Mouse (Mus musculus) heart, postnatal 0 days (tissue): Measurements from ENCODE around the gene Cited4.

ENCODE experiments used
- CTCF ChIP-seq: IDR thresholded peaks from 2 replicates; pipeline ENCODE4 v1.5.1; 2016; ENCODE audit warnings: antibody characterized with exemption, control low read depth, low read depth
- EP300 ChIP-seq: IDR thresholded peaks from 2 replicates; pipeline ENCODE4 v1.6.1; 2016; ENCODE audit warnings: antibody characterized with exemption, low read depth

- TF ChIP-seq CTCF (no peak), EP300 (no peak)
Observed at GRCm38 (mm10) chr4:120667045-120667501, 701 bp downstream of the Cited4 start.
